Mouse (Mus musculus): Measurements from ENCODE around the gene Pla2g4a. TPM values are rescaled to one million over a fixed set of nuclear protein-coding genes. Genes with fewer than 3 reads are reported as not detected.

Gene Pla2g4a
- polyA plus RNA-seq, 1 experiment from 2014 or later, result 1.7 TPM

- H3K9ac ChIP-seq, result no peak overlapping the region
- 92% methylated on average over 3 of the region's 3 CpGs for WGBS
- no peak for ATAC-seq (ENCODE audit: low read depth)
- H3K27me3 ChIP-seq, result no peaks in the 10 kb centered on the region
- H3K36me3 ChIP-seq, result no peaks in the 10 kb centered on the region
- no peaks in the 10 kb centered on the region for H3K9me3 ChIP-seq
- H3K4me1 ChIP-seq (replicated peaks), result no peaks in the 10 kb centered on the region
- H3K4me2 ChIP-seq, result no peak overlapping the region
- H3K27ac ChIP-seq (replicated peaks), result no peak overlapping the region
- H3K4me3 ChIP-seq, result no peak overlapping the region
Observed at GRCm38 (mm10) chr1:149840312-149840930, 120.7 kb downstream of the Pla2g4a start.

DNA sequence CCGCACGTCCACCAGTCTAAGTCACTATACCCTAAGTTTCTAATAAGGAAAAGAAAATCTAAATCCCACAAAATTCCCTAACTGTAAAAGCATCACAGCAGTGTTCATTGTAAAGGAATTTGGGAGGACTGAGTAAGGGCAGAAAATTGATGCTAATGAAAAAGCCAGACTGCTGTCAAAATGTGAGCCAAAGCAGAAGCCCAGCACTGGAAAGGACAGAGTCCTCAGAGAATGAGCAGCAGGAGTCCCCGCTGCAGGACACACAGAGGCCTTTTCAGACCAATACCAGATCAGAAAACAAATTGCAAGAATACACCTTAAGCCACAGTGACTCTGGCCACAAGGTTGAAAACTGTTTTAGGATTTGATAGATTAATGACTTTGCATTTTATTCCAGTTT lies 124.6 kb downstream of the Pla2g4a start:
- H3K9ac ChIP-seq, result no peak overlapping the region
- 87% methylated on average over 3 of the region's 3 CpGs for whole genome bisulfite sequencing
- no peak overlapping the region for H3K27ac ChIP-seq (replicated peaks)
- H3K27me3 ChIP-seq, result no peaks in the 10 kb centered on the region
- H3K4me1 ChIP-seq (replicated peaks), result no peaks in the 10 kb centered on the region
- H3K4me2 ChIP-seq, result no peak overlapping the region
- no peak for ATAC-seq (ENCODE audit: low read depth)
- no peaks in the 10 kb centered on the region for H3K36me3 ChIP-seq
- H3K4me3 ChIP-seq, result no peak overlapping the region
- no peaks in the 10 kb centered on the region for H3K9me3 ChIP-seq

GRCm38 (mm10) chr1:149833876-149834275 lies 127.2 kb downstream of the Pla2g4a start:
- Histone ChIP-seq H3K27ac (replicated peaks) (no peak overlapping the region), H3K4me1 (replicated peaks) (no peaks in the 10 kb centered on the region), H3K9ac (no peak overlapping the region), H3K4me2 (no peak overlapping the region), H3K4me3 (no peak overlapping the region), H3K9me3 (no peaks in the 10 kb centered on the region), H3K27me3 (no peaks in the 10 kb centered on the region), H3K36me3 (no peaks in the 10 kb centered on the region)
- ATAC-seq (ENCODE audit: low read depth), result no peak
- 77% methylated on average over 2 of the region's 2 CpGs for WGBS

DNA sequence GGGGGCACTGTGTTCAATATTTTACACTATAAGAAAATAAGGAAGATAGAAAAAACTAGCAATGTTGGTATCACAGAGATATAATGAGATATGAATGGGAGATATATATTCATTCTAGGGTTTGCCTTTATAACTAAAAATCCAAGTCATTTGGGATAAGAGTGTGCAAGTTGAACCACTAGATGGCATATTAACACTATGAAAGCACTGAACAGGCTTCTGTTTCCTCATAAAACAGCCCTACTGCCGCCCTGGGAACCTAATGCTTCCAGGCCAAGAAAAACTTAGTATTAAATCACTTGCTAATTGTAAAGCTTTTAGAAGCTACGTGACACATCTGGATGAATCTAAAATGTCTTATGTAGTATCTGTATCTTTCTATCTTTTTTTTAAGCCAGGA lies 128.1 kb downstream of the Pla2g4a start:
- H3K27ac ChIP-seq (replicated peaks), result no peak overlapping the region
- H3K36me3 ChIP-seq, result no peaks in the 10 kb centered on the region
- no peaks in the 10 kb centered on the region for H3K9me3 ChIP-seq
- no peaks in the 10 kb centered on the region for H3K4me1 ChIP-seq (replicated peaks)
- H3K4me2 ChIP-seq, result no peak overlapping the region
- H3K27me3 ChIP-seq, result no peaks in the 10 kb centered on the region
- 18% methylated on average over 2 of the region's 2 CpGs for WGBS
- H3K9ac ChIP-seq, result no peak overlapping the region
- no peak overlapping the region for H3K4me3 ChIP-seq
- peak; percentile 82 for ATAC-seq (ENCODE audit: low read depth)

GRCm38 (mm10) chr1:149832514-149832913 lies 128.6 kb downstream of the Pla2g4a start:
- Histone ChIP-seq H3K27me3 (no peaks in the 10 kb centered on the region), H3K27ac (replicated peaks) (no peak overlapping the region), H3K4me2 (no peak overlapping the region), H3K36me3 (no peaks in the 10 kb centered on the region), H3K9me3 (no peaks in the 10 kb centered on the region), H3K9ac (no peak overlapping the region), H3K4me3 (no peak overlapping the region), H3K4me1 (replicated peaks) (no peaks in the 10 kb centered on the region)
- 57% methylated on average over 1 of the region's 1 CpGs for WGBS
- no peak for ATAC-seq (ENCODE audit: low read depth)

- Histone ChIP-seq H3K27me3 (no peaks in the 10 kb centered on the region), H3K36me3 (no peaks in the 10 kb centered on the region), H3K27ac (replicated peaks) (no peak overlapping the region), H3K4me1 (replicated peaks) (no peaks in the 10 kb centered on the region), H3K9ac (no peak overlapping the region), H3K9me3 (0 out of 2 replicates have a peak, but pooled peaks cover 2% of the 10 kb centered on the region), H3K4me3 (no peak overlapping the region), H3K4me2 (no peak overlapping the region)
- WGBS, result 85% methylated on average over 1 of the region's 1 CpGs
- no peak for ATAC-seq (ENCODE audit: low read depth)
Observed at GRCm38 (mm10) chr1:149831100-149831499, 130.0 kb downstream of the Pla2g4a start.

DNA sequence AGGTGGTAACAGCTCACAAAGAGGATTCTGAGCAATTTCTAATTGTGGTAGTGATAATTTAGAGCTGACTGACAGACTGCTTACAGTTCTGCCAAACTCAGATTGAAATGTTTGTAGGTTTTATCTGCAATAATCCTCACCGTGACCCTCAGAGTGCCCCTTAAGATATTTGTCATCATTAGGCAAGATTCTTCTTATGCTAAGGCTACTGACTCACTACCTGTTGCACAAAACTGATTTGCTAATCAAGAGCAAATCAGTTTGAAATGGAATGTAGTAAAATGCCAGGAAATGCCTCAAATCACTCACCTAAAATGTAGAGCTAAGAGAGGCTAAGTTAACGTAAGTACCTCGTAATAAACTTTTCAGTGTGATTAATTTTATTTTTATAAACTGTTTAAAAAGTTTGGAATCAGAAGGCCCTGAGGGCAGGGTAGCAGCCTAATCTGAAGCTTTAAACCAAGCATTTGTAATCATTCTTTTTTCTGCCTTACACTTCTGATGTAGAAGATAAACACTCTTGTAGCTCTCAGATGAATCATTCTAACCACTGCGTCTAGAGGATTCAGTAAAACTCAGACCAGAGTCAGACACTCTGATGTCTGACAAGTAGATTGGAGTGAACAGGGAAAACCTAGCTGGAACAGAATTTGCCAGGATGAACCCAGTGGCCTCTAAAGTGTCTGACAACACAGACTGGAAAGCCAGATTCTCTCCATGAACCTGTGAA lies 147.3 kb downstream of the Pla2g4a start:
- Histone ChIP-seq H3K9me3 (no peaks in the 10 kb centered on the region), H3K27ac (replicated peaks) (no peak overlapping the region), H3K4me1 (replicated peaks) (no peaks in the 10 kb centered on the region), H3K4me2 (no peak overlapping the region), H3K4me3 (no peak overlapping the region), H3K9ac (no peak overlapping the region), H3K27me3 (no peaks in the 10 kb centered on the region), H3K36me3 (no peaks in the 10 kb centered on the region)
- WGBS, result 91% methylated on average over 4 of the region's 4 CpGs
- ATAC-seq (ENCODE audit: low read depth), result no peak

DNA sequence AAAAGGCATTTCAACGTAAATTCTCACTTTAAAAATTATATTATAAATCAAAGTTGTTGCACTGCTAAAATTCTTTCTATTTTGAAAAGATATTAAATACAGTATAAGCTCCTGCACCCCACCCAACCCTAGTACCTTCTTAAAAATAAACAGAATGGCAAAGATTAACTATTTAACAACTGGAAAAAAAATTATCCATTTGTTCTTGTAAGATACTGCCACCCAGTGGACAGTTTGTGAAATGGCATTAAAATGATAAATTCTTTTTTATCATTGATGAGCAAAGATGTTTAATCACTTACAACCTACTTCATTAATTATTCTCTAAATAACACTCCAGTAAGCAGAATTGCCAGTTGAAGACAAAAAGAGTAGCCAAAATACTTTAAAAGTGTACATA lies 151.6 kb downstream of the Pla2g4a start:
- no peak for ATAC-seq (ENCODE audit: low read depth)
- Histone ChIP-seq H3K4me3 (no peak overlapping the region), H3K27me3 (no peaks in the 10 kb centered on the region), H3K36me3 (no peaks in the 10 kb centered on the region), H3K9me3 (no peaks in the 10 kb centered on the region), H3K4me2 (no peak overlapping the region), H3K9ac (no peak overlapping the region), H3K4me1 (replicated peaks) (no peaks in the 10 kb centered on the region), H3K27ac (replicated peaks) (no peak overlapping the region)
- WGBS, result 81% methylated on average over 1 of the region's 1 CpGs

Other genes starting within 250 kb of the Pla2g4a start
- gene Ptgs2, start 138.7 kb upstream of the Pla2g4a start, polyA plus RNA-seq (2015; fragmentation: Nextera tagmentation; extraction: Ambion mirVana), result 0.04 and 0.07 TPM in 2 replicates

Data from neural tube, embryonic 13.5 days (tissue).